Mouse (Mus musculus) G1E (cell line): ENCODE results near the gene Pole2.
A peak's percentile ranks its signal among the peaks of the same experiment; 100 is the strongest.

ENCODE experiments used
- CTCF ChIP-seq: IDR thresholded peaks from 2 replicates; pipeline ENCODE4 v1.5.1; 2012; ENCODE audit warnings: low read depth, low read length, inconsistent platforms, mixed read lengths
- GATA1 ChIP-seq: IDR thresholded peaks from 2 replicates; pipeline ENCODE4 v1.6.1; 2012; ENCODE audit warnings: borderline replicate concordance, low read length, inconsistent platforms, mixed read lengths
- TAL1 ChIP-seq: conservative IDR thresholded peaks from 2 replicates; pipeline ENCODE4 v1.6.1; 2012; ENCODE audit warnings: low read depth, low read length, inconsistent platforms, mixed read lengths

GRCm38 (mm10) chr12:69159578-69159940, 68.4 kb downstream of the Pole2 start:
- TF ChIP-seq CTCF (peak; percentile 62; the same call in 1 of the 2 replicates), GATA1 (no peak), TAL1 (no peak)
